Mouse (Mus musculus): ENCODE results near the gene Krt32.

Gene Krt32

DNA sequence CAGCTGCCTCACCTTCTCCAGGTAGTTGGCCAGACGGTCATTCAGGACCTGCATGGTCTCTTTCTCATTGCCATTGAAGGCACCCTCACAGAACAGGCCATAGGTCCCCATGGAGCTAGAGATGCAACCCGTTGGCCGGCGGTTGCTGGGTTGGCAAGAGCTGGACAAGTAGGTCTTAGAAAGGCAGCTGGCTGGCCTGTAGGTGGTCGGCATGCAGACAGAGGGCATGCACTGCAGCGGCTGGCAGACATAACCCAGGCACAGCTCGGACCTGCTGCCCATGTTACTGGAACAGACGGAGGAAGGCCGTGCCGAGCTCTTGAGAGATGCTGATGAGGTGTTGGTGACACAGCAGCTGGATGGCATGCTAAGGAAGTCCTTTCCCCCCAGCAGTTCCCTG, at the start of gene Krt32:
Krt32 (minus strand) TSS at position 366 of the 400 bp plus-strand sequence.
- in situ Hi-C loops (cut with MseI, MboI): no loop called here

DNA sequence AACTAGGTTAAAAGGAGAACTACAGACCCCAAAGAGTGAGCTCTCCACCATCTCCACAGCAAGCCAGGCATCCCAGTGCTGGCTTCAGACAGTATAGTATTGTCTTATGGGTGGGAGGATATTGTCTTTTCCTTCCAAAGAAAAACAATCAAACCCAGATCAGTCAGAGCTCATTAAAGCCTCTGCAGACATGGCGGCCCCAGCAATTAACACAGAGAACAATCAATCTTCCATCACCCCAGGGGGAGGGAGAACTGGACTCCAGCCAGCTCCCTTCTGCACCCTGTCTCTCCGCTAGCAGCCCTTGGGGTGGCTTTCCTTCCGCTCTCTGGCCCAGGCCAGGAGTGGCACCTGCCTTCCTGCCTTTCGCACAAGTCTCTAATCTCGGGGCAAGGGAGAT, 49.7 kb upstream of the Krt32 start:
- in situ Hi-C loops (cut with MseI, MboI): no loop called here

DNA sequence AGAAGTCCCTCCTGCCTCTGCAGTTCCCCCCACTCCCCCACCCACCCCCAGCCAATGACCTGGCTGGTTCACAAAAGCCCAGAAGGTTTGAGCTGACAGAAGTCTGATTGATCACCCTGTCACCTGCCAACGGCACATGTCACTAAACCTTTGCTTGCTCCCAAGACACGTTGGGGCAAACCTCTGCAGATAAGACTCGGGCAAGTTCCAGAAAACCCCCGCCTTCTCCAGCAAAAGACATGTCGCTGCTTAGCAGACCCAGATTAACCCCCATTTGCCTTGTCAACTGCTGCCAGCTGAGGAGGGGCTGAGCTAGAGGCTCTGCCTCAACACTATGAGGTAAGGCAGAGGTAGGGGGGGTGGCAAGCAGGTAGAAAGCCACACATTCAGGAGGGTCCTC, 48.5 kb upstream of the Krt32 start:
- in situ Hi-C loops (cut with MseI, MboI): no loop called here

DNA sequence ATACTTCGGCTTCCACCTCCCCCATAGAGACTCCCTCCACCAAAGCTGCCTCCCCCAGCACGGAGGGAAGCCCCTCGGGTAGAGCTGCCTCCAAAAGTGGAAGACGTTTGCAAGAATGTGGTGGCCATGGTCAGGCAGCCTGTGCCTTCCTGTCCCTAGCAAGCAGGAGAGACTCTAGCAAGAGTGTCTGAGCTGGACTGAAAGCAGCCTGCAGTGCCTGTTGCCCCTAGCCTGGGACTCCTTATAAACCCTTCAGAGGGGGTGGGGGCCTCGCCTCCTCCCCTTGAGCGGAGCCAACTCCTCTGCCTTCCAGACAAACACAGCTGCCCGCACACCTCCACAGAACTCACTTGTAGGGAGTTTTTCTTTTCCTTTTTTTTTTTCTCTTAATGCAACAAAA, 47.7 kb upstream of the Krt32 start, which contains the start of gene Krt15:
Krt15 (minus strand) TSS at position 198 of the 400 bp plus-strand sequence.
- in situ Hi-C loops (cut with MseI, MboI): no loop called here

DNA sequence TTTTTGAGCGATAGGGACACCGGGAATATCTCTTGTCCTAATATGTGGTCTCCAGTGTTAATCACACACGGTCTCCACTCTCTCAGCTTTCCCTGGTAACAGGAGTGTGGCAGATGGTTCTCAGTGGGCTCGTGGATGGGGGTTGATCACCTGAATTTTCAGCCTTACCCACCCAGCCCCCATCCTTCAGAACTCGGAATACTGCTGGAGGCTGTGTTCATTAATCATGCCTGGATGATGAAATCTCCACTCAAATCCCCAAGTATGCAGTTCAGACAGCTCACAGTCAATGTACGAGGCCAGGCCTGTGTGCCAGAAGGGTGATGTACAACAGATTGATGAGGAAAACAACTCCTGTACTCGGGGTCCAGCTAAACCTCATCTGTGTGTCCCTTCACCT, 36.9 kb upstream of the Krt32 start:
- in situ Hi-C loops (cut with MseI, MboI): no loop called here

DNA sequence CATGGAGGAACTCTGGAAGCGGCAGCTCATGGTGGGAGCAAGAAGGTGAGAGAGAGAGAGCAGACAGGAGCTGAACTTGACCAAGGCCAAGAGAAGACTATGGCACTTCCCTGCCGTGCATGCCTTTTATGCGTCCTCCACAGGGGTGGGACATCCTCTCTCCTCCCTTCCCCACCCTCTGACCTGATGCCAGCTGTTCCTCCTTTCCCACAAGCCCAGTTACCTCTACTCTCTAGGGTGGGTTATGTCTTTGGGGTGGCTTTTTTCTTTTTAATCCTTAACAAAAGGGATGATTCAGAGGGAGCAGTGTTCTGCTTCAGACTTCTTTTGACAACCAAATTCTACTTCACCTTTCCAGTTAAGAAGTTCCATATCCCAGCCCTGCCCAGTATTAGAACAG, 33.4 kb upstream of the Krt32 start, which contains the start of gene Krt13:
Krt13 (minus strand) TSS at position 101 of the 400 bp plus-strand sequence.
- in situ Hi-C loops (cut with MseI, MboI): no loop called here

DNA sequence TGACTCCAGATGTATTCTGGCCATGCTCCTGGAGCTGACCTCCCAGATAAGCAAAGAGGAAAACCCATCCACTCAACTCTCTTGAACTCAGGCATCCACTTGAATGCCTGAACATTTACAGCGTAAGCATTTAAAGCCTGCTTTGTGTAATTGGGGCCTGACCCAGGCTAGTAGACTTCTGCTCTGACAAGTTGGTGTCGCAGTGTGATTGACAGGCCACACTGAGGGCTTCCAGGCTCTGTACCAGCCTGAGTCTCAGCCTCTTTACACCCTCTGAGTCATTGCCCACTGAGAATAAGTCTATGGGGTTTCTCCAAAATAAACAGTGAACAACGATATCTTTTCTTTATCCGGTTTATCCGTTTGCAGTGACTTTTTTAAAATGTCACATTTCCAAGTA, 32.3 kb upstream of the Krt32 start:
- in situ Hi-C loops (cut with MseI, MboI): no loop called here

DNA sequence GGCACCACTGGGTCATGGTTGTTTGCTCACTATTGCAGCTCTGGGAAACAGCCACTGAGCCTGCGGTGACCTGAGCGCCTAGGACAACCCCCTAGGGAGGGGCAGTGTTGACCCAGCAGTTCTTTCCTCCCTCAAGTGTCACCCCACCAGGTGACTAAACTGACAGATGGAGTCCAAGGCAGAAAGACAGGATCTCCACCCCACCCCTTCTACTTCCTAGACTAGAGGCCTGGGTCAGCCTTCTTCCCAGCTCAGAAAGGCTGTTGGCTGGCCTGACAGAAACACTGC, 25.7 kb upstream of the Krt32 start:
- in situ Hi-C loops (cut with MseI, MboI): no loop called here

DNA sequence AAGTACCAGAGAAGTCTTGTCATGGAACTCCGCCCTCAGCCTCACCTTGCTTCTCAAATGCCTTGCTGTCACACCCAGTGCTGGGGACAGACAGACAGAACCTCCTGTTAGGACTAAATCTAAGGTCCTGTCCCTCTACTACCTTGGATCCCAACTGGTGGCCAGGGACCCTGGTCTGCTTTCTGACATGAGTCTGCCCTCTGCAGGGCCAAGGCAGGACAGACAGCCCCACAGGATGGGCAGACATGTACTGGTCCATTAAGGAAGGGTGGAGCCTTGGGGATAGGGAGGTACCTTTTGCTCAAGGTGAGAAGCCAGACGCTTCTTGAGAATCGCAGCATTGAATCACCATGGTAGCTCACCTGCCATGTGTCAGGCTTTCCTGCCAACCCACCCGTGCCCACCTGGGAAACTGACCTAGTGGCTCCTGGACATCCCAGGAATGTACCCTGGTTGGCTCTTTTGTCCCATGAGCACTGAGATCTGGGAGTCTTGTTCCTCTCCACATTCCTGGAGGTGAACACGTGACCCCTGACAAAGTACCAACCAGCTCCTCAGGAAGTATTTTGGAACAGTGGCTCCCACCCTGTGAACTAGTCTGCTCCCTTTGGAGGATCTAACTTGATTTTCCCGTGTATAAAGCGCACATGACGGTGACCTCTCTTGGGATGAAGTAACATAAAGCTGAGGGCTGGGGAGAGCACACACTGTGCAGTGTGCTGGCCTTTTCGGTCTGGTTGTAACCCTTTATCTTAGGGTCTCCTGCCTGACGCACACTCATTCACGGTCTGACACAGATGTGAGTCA, 25.1 kb upstream of the Krt32 start:
- in situ Hi-C loops (cut with MseI, MboI): no loop called here

DNA sequence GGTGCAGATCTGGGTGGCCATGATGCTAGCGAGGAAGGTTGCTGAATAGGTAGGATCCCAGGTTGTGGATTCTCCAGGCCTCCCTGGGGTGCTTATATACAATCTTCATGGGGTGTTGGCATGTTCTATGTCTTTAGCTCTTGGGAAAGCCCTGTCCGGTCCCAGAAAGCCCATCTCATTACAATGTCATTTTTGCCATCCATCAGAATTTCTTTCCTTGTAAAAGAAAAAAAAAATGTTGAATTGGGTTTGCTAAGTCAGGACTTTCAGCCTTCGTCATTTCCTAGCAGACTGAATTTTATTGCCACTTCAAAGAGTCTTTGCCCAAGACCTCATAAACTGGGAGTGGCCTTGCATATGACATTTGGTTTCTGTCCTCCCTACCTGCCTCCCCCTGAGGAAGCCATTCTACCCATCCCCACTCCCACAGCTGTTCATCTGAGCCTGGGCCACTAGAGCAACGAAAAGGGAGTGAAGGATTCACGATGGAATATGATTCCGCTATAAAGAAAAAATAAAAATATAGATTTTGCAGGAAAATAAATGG, 17.6 kb upstream of the Krt32 start, which contains the start of gene Krt36:
Krt36 (minus strand) TSS at position 51 of the 547 bp plus-strand sequence.
- in situ Hi-C loops (cut with MseI, MboI): no loop called here

DNA sequence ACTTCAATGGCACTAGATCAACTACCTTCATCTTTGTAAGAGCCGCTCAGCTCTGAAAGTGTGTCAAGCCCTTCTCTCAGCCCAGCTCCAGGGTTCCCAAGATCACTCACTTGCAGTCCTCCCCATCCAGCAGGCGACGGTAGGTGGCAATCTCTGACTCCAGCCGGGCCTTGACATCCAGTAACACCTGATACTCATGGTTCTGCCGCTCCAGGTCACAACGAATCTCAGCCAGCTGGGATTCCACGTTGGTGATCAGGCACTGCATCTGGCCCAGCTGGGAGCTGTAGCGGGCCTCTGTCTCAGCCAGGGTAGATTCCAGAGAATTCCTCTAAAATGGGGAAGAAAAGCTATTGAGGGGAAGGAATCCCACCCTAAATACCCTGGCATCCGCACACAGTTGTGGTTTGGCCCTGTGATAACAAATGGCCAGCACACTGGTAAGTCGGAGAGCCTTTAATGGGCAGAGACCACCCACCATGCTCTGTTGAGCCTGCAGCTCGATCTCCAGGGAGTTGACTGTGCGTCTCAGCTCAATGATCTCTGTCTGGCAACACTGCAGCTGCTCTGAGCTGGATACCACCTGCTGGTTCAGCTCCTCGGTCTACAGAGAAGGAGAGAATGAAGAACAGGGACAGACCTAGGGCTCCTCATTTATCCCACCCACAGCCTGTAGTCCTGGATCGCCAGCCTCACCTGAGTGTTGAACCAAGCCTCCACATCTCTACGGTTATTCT, 14.8 kb upstream of the Krt32 start:
- in situ Hi-C loops (cut with MseI, MboI): no loop called here

DNA sequence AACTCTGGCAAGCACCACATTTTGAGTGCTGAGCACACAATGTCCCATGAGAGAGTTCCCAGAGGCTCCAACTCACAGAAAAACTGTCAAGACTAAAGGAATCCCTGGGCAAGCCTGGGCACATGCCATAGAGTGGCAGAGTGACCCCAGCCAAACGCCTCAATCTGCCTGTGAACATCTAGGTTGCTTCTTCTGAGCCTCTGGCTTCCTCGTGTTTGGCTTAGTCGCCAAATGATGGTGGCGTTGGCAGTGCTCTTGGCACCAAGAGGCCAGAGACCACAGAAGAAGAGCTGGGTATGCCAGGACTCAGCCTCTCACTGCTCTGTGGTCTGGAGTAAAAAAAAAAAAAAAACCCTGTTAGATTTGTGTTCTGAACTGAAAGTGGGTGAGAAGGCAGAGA, 12.4 kb upstream of the Krt32 start:
- in situ Hi-C loops (cut with MseI, MboI): no loop called here

DNA sequence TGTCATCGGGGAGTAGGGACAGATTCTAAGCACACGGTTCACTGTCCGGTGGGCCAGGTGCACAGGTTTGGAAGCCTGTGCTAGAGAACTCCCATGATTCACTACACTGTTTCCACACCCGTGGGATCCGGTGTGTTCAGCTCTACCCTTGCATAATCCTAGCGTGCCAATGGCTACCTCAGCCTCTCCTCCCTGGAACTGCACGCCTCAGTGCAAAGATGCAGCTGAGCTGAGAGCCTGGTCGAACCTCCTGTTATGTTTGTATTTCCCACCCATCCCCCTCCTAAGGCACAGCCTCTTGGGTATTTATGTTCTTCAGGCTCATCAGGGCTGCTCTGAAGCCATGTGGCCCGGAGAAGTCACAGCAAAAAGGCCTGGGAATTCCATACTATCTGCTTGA, 9.8 kb upstream of the Krt32 start:
- in situ Hi-C loops (cut with MseI, MboI): no loop called here

DNA sequence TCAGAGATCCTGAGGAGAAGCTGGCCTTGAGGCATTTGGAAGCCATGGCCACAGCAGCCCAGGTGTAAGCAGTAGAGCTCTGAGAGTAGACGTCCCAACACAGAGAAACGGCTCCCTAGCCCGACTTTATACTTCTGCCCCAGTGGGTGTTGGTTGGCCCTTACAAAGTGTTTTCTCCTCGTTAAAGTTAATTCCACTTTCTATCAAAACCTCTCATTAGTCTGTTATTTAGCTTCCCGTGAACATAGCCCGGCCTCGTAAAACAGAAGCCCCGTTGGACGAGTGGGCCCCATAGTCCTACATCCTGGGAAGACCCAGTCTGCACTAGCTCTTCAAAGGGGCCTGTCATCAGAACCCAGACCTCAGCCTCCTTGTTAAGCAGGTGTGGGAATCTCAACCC, 8.1 kb upstream of the Krt32 start, which contains the start of gene Krt35:
Krt35 (minus strand) TSS at position 101 of the 400 bp plus-strand sequence.
- in situ Hi-C loops (cut with MseI, MboI): no loop called here

DNA sequence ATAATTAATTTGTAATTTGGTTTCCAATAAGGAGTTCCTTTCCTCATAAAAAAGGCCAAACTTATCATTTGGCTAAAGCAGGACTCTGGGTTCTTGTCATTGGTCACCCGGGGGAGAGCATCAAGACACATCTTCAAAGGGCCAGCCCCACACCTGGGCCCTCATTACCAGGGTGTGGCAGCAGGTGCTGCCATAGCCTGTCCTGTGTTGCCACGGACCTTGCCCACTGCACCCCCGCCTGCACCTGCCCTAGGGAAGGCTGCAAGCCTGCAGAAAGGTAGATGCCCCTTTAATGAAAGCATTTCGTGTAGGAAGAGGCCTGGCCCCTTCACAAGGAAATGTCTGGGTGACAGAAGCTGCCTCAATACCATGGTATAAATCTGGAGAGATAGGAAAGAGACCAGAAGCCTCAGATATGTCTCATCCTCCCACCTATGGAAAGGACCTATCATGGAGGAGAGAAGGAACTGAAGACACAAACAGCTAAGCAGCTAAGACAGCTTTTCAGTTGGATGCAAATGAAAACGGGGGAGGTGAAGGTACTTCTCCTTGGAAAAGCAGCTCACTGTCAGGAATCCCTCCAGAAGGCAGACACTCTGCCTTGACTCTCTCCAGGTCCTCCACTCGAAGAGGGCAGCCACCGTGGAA, 476 bp upstream of the Krt32 start:
- in situ Hi-C loops (cut with MseI, MboI): no loop called here

DNA sequence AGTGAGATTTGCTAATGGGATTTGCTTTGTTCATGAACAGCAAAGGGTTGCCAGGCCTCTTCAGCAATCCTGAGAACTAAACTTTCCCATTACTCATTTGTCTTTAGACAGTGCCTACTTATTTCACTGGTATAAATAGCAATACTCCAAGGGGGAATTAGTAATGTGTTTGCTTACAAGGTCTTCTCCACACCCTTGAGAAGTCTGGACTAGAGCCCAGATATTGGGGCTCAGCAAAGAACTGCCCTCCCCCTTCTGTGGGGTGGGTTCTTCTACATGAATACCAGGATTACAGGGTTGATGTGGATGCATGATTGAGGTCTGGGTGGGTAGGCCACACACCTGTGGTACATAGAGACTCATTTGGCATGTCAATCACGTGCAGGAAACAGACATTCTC, 14.2 kb downstream of the Krt32 start:
- in situ Hi-C loops (cut with MseI, MboI): loop anchor here in 1 of 2 experiments (10.0 kb wide), 1 partner anchor 211 kb away; no protein-coding TSS in a partner anchor

DNA sequence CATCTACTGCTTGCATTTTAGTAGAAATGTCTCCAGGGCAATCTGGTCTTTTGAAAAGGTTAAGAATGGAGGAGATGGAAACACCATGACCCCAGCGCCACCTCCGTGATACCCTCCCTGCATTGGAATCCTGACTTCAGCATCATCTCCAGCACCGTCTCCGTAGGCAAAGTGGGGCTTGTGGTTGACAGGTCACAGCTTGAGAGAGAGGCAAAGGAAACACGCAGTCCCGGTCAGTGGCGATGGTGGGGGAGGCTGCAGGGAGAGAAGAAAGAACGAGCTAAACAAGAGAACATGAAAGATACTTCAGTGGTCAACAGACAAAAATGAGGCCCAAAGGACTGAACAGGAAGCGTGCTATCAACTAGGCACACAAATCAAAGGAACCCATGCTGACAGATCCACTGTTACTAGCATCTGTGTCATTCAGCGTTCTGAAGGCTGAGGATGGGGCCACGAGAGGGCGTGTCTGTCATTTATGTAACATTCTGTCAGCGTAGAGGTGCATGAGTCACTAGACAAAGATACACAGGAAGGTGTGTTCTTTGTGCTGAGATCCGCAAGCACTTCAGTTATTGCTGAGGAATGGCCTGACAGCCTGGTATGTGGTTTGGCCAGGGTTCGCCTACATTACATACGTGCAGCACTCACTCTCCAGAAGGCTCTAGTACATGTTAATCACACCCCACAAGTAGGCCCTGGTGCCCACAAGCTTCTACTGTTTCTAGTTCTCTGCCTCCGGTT, 20.6 kb downstream of the Krt32 start:
- in situ Hi-C loops (cut with MseI, MboI): loop anchor here (5.0 kb wide), 2 partner anchors 100 to 215 kb away; no protein-coding TSS in a partner anchor

DNA sequence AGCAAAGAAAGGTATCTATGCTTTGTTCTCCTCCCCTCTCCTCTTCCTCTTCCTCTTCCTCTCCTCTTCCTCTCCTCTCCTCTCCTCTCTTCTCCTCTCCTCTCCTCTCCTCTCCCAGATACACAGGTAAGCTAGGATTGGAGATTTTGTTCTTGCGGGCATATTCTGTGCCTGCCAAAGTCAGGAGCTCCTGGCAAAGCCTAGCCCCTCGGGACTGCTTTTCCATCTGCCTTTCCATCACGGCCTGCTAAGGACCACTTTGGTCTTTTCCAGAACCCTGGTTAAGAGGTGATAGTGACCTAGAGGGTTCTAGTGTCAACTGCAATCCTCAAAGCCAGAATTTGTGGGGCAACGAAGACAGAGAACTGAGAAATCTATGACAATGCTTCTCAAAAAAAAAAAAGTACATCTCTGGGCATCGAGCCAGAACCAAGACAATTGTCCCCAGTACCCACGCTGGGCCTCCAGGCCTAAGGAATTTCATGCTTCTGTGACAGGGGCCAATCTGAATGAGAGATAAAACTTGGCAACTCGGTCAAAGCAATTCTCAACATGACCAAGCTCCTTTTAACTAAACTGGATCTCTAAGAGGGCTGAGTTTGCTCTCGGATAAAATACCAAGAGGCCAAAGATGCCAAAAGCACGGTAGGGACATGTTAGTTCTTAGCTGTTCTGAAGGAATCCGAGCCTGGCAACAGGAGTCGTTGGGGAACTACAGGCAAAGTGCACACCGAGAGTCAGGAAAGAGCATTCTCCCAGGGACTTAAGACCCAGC, 21.6 kb downstream of the Krt32 start:
- in situ Hi-C loops (cut with MseI, MboI): loop anchor here (5.0 kb wide), 2 partner anchors 101 to 216 kb away; no protein-coding TSS in a partner anchor

DNA sequence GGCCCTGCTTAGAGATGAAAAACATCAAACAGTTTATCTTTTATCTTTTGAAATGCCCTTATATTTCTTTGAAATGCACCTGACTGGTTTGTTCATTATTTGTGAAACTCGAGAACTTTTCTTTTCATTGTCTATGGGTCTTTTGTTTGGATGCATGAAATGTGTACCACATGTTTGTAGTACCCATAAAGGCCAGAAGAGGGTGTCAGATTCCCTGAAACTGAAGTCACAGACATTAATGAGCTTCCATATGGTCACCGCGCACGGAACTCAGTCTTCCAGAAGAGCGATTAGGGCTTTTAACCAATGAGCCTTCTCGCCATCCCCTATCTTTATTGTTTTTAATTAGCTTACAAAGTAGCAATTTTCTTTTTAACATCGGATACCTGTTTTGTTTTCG, 29.2 kb downstream of the Krt32 start:
- in situ Hi-C loops (cut with MseI, MboI): loop anchor here in 1 of 2 experiments (5.0 kb wide), 1 partner anchor 108 kb away; no protein-coding TSS in a partner anchor
